Mouse (Mus musculus) liver, adult 2 months (tissue): Measurements from ENCODE around the gene Bcl11b.

Source experiments
- CTCF ChIP-seq: fragments of 200-500 bp; IDR thresholded peaks from 2 replicates; pipeline ENCODE4 v1.5.1; 2011; ENCODE audit warnings: low read depth, low read length, control low read depth
- POLR2A ChIP-seq: fragments of 200-500 bp; IDR thresholded peaks from 2 replicates; pipeline ENCODE4 v1.6.1; 2011; ENCODE audit warnings: low read length, control low read depth; ENCODE audit not compliant: insufficient read depth; ENCODE audit errors: extremely low read depth

- TF ChIP-seq POLR2A (no peak), CTCF (no peak)
Observed at GRCm38 (mm10) chr12:107978736-107979255, 24.6 kb downstream of the Bcl11b start.
